Mouse (Mus musculus): ENCODE results near the gene AC131692.1.

GRCm38 (mm10) chr19:6052516-6052915 lies 41.7 kb upstream of the AC131692.1 start:
- TF ChIP-seq CTCF (IDR thresholded peaks at IDR 0.05; ENCODE audit: low read depth) = no peak
- TF ChIP-seq EP300 (IDR thresholded peaks at IDR 0.05; ENCODE audit: low read depth) = no peak

All from liver, postnatal 0 days (tissue).